Mouse (Mus musculus) frontal cortex, adult (tissue): ENCODE data around the gene Fam241a.

Experiments
- ATAC-seq: cut with Nextera tagmentation; 2 replicates; pipeline ENCODE4 v1.9.2; 2017; ENCODE audit warnings: mild to moderate bottlenecking, moderate library complexity, mixed read lengths; ENCODE audit not compliant: low TSS enrichment

The Fam241a gene

DNA sequence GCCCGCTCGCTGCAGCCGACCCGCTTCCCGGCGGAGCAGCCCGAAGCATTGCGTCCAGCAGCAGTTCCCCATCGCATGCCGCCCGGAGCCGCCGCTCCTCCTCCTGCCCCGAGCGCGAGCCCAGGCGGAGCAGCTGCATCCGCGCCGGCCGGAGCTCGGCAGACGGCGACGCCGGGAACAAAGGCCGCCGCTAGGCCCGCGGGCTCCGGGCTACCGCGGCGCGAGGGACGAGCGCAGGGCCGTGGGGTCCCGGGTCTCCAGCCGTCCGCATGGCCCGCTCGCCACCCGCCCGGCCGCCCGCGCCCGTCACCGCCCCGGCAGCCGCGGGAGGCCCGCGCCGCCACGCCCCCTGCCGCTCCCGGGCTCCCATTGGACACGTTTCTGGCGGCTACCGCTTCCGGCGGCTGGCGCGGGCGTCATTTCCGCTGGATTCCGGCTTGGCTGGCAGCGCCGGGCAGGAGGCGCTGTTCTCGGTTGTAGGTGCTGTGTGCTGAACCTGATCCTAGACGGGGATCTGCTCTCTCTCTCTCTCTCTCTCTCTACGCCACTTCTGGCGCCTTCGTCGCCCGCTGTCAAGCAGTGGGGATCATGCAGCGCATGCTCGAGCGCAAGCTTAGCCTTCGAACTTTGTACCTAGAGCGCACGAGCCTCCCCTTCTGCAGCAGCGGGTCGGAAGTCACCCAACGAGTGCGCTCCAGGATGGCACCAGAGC lies 58.8 kb downstream of the Fam241a start, which contains the start of gene Ap1ar:
TSS of gene Ap1ar (minus strand) at position 370 of the 712 bp plus-strand sequence.
- peak; percentile 97 for ATAC-seq

DNA sequence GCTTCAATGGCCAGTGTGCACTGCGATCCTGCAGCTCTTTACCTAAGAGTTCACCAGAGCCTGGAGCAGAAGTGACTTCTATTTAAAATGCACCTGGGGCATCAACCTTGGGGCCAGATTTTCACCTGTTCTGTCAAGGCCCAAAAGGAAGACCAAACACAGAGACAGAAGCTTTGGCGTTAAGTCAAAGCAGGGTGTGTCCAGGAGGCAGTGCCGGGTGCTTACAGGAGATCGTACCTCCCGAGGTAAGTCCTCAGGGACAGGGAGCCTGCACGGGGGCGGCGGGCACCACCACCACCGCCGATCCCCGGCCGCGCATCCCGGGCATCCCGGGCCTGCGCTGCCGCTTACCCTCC lies 59.3 kb downstream of the Fam241a start:
- peak; percentile 5; the same call in 1 of the 2 replicates for ATAC-seq

DNA sequence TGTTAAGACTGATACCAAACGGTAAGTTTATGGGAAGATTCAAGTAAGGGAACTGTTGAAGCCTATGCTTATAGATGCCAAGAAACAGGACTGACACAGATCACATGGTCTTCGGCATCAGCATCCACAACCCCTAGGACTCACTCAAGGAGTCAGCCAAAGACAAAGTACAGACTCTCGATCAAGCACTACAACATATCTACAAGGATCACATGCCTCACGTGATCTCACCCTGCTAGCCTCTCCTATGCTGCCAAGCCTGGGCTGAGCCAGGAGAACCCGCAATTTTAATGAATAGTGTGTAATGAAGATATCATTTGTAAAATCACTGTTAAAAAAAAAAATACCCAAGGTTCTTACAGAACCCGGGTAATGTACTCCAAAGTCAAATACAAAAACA lies 60.5 kb downstream of the Fam241a start:
- ATAC-seq: no peak

DNA sequence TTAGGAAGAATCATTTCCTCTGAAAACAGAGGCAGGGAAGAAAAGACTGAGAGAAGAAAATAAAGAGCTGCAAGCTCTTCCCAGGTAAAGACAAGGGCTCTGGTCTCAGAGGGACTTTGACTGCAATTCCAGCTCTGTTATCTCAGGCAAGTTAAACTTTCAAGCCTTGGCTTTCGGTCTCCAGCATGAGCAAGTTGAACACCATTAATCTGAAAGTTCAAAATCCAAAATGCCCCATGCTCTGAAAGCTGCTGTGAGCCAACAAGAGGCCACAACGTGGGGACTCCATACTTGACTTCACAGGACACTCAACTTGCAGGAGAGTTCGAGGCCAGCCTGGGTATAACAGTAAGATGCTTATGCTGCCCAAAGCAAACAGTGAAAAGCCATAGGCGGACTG lies 62.1 kb downstream of the Fam241a start:
- ATAC-seq: no peak

DNA sequence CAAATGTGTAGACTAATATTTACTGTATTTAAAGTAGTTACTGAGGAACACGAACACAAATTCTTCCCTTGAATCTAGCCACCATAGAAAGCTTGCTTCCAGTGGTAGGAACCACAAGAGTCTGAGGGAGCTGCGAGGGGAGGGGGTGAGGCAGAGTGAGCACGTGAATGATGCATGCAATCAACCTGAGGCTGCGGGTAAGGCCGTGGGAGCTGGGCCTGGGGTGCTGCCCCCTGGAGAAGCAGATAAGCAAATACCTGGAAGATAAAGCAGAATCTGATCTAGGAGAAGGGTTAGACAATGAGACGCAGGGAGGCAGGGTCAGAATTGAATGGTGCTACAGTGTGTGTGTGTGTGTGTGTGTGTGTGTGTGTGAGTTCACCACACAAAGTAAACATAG lies 65.0 kb downstream of the Fam241a start:
- ATAC-seq: no peak

DNA sequence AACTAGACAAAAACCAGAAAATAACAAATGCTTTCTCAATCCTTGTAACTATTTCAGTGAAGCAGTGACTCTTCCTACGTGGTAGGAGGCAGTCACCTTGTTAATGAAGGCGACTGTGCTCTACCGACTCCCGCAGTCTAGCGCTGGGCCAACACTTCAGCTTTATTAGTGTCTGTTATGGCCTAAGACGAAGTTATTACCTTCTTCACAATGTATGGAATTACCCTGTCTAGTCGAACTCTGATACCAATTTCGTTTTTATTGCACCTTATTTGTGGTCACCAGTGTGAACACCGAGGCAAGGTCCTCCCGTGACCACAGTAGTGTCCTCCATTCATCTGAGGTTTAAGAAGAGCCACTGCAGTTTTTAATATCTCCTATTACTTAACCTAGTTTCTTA lies 65.9 kb downstream of the Fam241a start:
- no peak for ATAC-seq

DNA sequence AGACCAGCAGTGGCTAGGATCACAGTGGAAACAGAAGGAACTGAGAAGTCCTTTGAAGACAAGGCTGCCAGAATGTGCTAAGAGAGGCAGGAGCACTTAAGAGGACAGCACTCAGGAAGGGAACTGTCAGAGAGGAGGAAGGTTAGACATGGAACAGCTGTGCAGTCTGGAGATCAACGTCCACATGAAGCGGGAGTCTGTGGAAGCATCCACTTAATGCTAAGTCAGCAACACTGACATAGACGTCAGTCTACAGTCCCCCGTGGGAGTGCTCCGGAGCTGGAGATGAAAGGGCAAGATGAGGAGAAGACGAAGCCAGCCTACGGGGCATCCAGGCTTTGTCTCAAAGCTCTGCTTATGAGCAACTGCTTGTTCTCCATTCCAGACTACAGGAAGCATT lies 69.0 kb downstream of the Fam241a start:
- peak; percentile 45; the same call in 1 of the 2 replicates for ATAC-seq

DNA sequence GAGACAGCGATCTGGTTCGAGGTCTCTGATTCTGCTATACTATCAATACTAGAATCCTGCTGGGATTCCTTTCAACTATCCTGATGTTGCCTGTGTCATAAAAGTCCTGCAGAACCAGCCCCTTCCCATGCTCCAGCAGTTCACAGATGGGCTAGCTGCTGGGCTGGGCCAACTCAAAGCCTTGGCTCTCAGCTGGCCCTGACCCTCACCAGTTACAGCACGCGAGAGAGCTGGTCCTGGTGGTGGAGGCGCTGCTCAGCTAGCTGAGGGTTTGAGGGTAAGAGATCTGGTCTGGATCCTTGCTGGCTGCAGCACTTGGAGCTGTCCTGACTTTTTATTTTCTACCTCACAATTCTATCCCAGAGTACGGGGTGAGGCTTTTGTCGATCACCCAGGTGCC lies 69.6 kb downstream of the Fam241a start:
- no peak for ATAC-seq

DNA sequence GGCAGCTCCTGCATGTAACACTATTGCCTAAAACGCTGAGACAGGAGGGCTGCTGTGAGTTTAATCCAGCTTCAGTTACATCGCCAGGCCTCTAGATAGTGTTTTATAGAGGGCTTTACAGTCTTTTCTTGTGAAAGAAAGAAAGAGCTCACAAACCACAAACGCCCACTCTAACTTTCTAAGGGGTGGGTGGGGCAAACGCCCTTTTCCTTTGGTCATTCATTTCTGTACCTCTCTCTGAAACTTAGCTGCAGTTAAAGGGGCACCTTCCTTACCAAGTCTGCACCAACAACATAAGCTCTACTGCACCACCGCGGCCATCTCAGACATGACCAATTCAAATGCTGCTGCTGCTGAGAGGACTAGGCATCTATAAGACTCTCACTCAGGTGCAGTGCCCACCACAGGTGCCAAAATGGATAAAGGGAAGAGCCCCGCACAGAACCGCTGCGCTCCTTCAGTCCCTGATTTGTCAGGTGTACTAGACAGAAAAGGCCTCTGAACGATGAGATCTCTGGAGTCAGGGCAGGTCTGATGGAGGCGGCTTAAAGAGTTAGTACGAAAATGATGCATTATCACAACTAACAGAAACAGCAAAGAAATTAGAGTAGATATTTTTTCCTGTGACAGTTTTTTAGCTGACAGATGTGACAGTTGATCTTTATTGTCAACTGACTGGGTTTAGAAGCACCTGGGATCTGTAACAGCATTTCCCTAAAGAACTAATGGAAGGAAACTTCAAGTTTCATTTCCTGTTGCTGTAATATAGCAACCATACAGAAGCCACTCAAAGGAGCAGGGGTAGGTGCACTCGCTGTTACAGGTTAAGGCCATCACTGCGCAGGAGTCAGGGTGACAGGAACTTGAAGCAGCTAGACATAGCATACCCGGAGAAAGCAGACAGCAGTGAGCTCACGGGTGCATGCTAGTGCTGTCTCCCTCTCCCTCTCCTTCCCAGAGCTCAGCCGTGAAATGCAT lies 71.9 kb downstream of the Fam241a start:
- ATAC-seq: no peak

DNA sequence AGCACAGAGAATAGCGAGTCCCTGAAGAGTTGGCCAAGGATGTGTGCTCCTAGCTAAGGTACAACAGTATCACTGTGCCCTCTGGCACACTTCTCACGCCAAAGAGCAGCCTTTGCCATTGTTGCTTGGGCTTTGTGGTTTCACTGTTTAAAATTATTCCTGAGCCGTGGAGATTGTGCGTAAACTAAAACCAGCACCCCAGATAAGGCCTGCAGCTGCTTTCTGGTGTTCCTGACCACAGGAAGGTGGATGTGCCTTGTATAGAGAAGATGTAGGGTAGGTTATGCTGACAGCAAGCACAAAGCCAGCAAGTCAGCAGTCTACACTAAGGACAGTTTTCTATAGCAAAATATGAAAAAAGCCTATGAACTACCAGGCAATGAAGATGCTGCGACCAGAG lies 74.9 kb downstream of the Fam241a start:
- ATAC-seq: no peak

DNA sequence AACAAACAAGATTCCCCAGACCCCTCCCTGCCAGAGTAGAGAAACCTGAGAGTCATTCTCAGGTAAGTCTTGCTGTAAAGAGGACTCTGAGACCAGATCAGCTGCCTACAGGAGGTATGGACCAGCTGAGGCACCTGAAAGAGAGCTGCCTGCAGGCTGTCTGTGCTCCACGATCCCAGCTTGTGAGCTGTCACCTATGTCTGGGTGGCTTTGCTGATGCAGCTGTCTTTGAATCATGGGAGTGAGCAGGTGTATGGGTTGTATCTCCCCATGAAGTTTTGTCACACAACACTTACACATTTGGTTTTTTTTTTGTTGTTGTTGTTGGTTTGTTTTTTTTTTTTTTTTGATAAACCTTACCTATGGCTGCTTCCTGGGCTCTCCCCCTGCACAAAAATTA lies 75.7 kb downstream of the Fam241a start:
- no peak for ATAC-seq
